Mouse (Mus musculus): ENCODE results near the gene Rnaset2b. TPM values are rescaled to one million over a fixed set of nuclear protein-coding genes. Genes with fewer than 3 reads are reported as not detected.
"Not testable (repeated sequence)": the region's sequence is repeated elsewhere in the genome, so short reads cannot be mapped to it uniquely, and the experiment has no call there.

Gene Rnaset2b
- total RNA-seq, 1 experiment, result 49.0 TPM

GRCm38 (mm10) chr17:6960349-6960748 lies 10.1 kb upstream of the Rnaset2b start:
- H3K9me3 ChIP-seq (ENCODE audit: control insufficient read depth, insufficient read depth, low read depth, low read length); DNase-seq (ENCODE audit: low read depth, low spot score); H3K27ac ChIP-seq (ENCODE audit: insufficient read depth, low read depth, low read length, poor library complexity, severe bottlenecking); H3K4me3 ChIP-seq (ENCODE audit: insufficient read depth in 1 of 2, low read depth in 1 of 2, low read length in 2 of 2, poor library complexity in 1 of 2, severe bottlenecking in 1 of 2); H3K36me3 ChIP-seq (ENCODE audit: control insufficient read depth, insufficient read depth, low read length, poor library complexity, severe bottlenecking); H3K9ac ChIP-seq (ENCODE audit: insufficient read depth, low read depth, low read length, poor library complexity, severe bottlenecking); H3K4me1 ChIP-seq (ENCODE audit: control insufficient read depth in 2 of 2, insufficient read depth in 2 of 2, low read length in 2 of 2, poor library complexity in 1 of 2): not testable (repeated sequence)
- in situ Hi-C loops (cut with MboI; ENCODE audit: low sequenced_read_pairs in 2 of 2, unreplicated experiment in 2 of 2), result loop anchor here in 1 of 2 experiments (25.0 kb wide), 1 partner anchor 977 kb away; the partner anchor contains the start of genes Rsph3a and Tagap

- H3K9ac ChIP-seq (ENCODE audit: insufficient read depth, low read depth, low read length, poor library complexity, severe bottlenecking); H3K27ac ChIP-seq (ENCODE audit: insufficient read depth, low read depth, low read length, poor library complexity, severe bottlenecking); H3K36me3 ChIP-seq (ENCODE audit: control insufficient read depth, insufficient read depth, low read length, poor library complexity, severe bottlenecking); H3K4me1 ChIP-seq (ENCODE audit: control insufficient read depth in 2 of 2, insufficient read depth in 2 of 2, low read length in 2 of 2, poor library complexity in 1 of 2); DNase-seq (ENCODE audit: low read depth, low spot score); H3K9me3 ChIP-seq (ENCODE audit: control insufficient read depth, insufficient read depth, low read depth, low read length): not testable (repeated sequence)
- H3K4me3 ChIP-seq (ENCODE audit: insufficient read depth in 1 of 2, low read depth in 1 of 2, low read length in 2 of 2, poor library complexity in 1 of 2, severe bottlenecking in 1 of 2), result peak within 1 kb of the TSS; percentile 39 to 65
- in situ Hi-C loops (cut with MboI; ENCODE audit: low sequenced_read_pairs in 2 of 2, unreplicated experiment in 2 of 2), result loop anchor here in 1 of 2 experiments (25.0 kb wide), 1 partner anchor 977 kb away; the partner anchor contains the start of genes Rsph3a and Tagap
These were observed 9.7 kb upstream of the Rnaset2b start, which contains the start of gene Tagap1 for GRCm38 (mm10) chr17:6960776-6961175. Tagap1 (minus strand) TSS chr17:6961156.

GRCm38 (mm10) chr17:6961181-6962000 lies 9.0 kb upstream of the Rnaset2b start:
- not testable (repeated sequence) for H3K9ac ChIP-seq (ENCODE audit: insufficient read depth, low read depth, low read length, poor library complexity, severe bottlenecking); H3K9me3 ChIP-seq (ENCODE audit: control insufficient read depth, insufficient read depth, low read depth, low read length); DNase-seq (ENCODE audit: low read depth, low spot score); H3K4me1 ChIP-seq (ENCODE audit: control insufficient read depth in 2 of 2, insufficient read depth in 2 of 2, low read length in 2 of 2, poor library complexity in 1 of 2); H3K36me3 ChIP-seq (ENCODE audit: control insufficient read depth, insufficient read depth, low read length, poor library complexity, severe bottlenecking); H3K27ac ChIP-seq (ENCODE audit: insufficient read depth, low read depth, low read length, poor library complexity, severe bottlenecking)
- H3K4me3 ChIP-seq (ENCODE audit: insufficient read depth in 1 of 2, low read depth in 1 of 2, low read length in 2 of 2, poor library complexity in 1 of 2, severe bottlenecking in 1 of 2), result peak overlapping the region; percentile 39 to 65; a peak in 3 of 4 replicates
- in situ Hi-C loops (cut with MboI; ENCODE audit: low sequenced_read_pairs in 2 of 2, unreplicated experiment in 2 of 2), result loop anchor here in 1 of 2 experiments (25.0 kb wide), 1 partner anchor 976 kb away; the partner anchor contains the start of genes Rsph3a and Tagap

- H3K27ac ChIP-seq (ENCODE audit: insufficient read depth, low read depth, low read length, poor library complexity, severe bottlenecking); H3K36me3 ChIP-seq (ENCODE audit: control insufficient read depth, insufficient read depth, low read length, poor library complexity, severe bottlenecking); H3K4me1 ChIP-seq (ENCODE audit: control insufficient read depth in 2 of 2, insufficient read depth in 2 of 2, low read length in 2 of 2, poor library complexity in 1 of 2); DNase-seq (ENCODE audit: low read depth, low spot score); H3K9ac ChIP-seq (ENCODE audit: insufficient read depth, low read depth, low read length, poor library complexity, severe bottlenecking); H3K9me3 ChIP-seq (ENCODE audit: control insufficient read depth, insufficient read depth, low read depth, low read length); H3K4me3 ChIP-seq (ENCODE audit: insufficient read depth in 1 of 2, low read depth in 1 of 2, low read length in 2 of 2, poor library complexity in 1 of 2, severe bottlenecking in 1 of 2): not testable (repeated sequence)
- in situ Hi-C loops (cut with MboI; ENCODE audit: low sequenced_read_pairs in 2 of 2, unreplicated experiment in 2 of 2), result loop anchor here in 1 of 2 experiments (25.0 kb wide), 1 partner anchor 975 kb away; the partner anchor contains the start of genes Rsph3a and Tagap
These were observed 8.1 kb upstream of the Rnaset2b start for GRCm38 (mm10) chr17:6962339-6962738.

GRCm38 (mm10) chr17:6962936-6963335 lies 7.5 kb upstream of the Rnaset2b start:
- H3K4me1 ChIP-seq (ENCODE audit: control insufficient read depth in 2 of 2, insufficient read depth in 2 of 2, low read length in 2 of 2, poor library complexity in 1 of 2), result not testable (repeated sequence)

GRCm38 (mm10) chr17:6965364-6965763 lies 5.1 kb upstream of the Rnaset2b start:
- peak; percentile 33 for DNase-seq (ENCODE audit: low read depth, low spot score)
- H3K36me3 ChIP-seq (ENCODE audit: control insufficient read depth, insufficient read depth, low read length, poor library complexity, severe bottlenecking); H3K4me1 ChIP-seq (ENCODE audit: control insufficient read depth in 2 of 2, insufficient read depth in 2 of 2, low read length in 2 of 2, poor library complexity in 1 of 2); H3K9me3 ChIP-seq (ENCODE audit: control insufficient read depth, insufficient read depth, low read depth, low read length); H3K27ac ChIP-seq (ENCODE audit: insufficient read depth, low read depth, low read length, poor library complexity, severe bottlenecking); H3K9ac ChIP-seq (ENCODE audit: insufficient read depth, low read depth, low read length, poor library complexity, severe bottlenecking); H3K4me3 ChIP-seq (ENCODE audit: insufficient read depth in 1 of 2, low read depth in 1 of 2, low read length in 2 of 2, poor library complexity in 1 of 2, severe bottlenecking in 1 of 2): not testable (repeated sequence)
- in situ Hi-C loops (cut with MboI; ENCODE audit: low sequenced_read_pairs in 2 of 2, unreplicated experiment in 2 of 2), result loop anchor here in 1 of 2 experiments (25.0 kb wide), 1 partner anchor 972 kb away; the partner anchor contains the start of genes Rsph3a and Tagap

More at GRCm38 (mm10) chr17:6962936-6963335, 7.5 kb upstream of the Rnaset2b start:
- not testable (repeated sequence) for H3K27ac ChIP-seq (ENCODE audit: insufficient read depth, low read depth, low read length, poor library complexity, severe bottlenecking); H3K36me3 ChIP-seq (ENCODE audit: control insufficient read depth, insufficient read depth, low read length, poor library complexity, severe bottlenecking); H3K9ac ChIP-seq (ENCODE audit: insufficient read depth, low read depth, low read length, poor library complexity, severe bottlenecking); H3K9me3 ChIP-seq (ENCODE audit: control insufficient read depth, insufficient read depth, low read depth, low read length); DNase-seq (ENCODE audit: low read depth, low spot score); H3K4me3 ChIP-seq (ENCODE audit: insufficient read depth in 1 of 2, low read depth in 1 of 2, low read length in 2 of 2, poor library complexity in 1 of 2, severe bottlenecking in 1 of 2)
- in situ Hi-C loops (cut with MboI; ENCODE audit: low sequenced_read_pairs in 2 of 2, unreplicated experiment in 2 of 2), result loop anchor here in 1 of 2 experiments (25.0 kb wide), 1 partner anchor 974 kb away; the partner anchor contains the start of genes Rsph3a and Tagap

- DNase-seq (ENCODE audit: low read depth, low spot score); H3K36me3 ChIP-seq (ENCODE audit: control insufficient read depth, insufficient read depth, low read length, poor library complexity, severe bottlenecking); H3K4me3 ChIP-seq (ENCODE audit: insufficient read depth in 1 of 2, low read depth in 1 of 2, low read length in 2 of 2, poor library complexity in 1 of 2, severe bottlenecking in 1 of 2); H3K27ac ChIP-seq (ENCODE audit: insufficient read depth, low read depth, low read length, poor library complexity, severe bottlenecking); H3K9ac ChIP-seq (ENCODE audit: insufficient read depth, low read depth, low read length, poor library complexity, severe bottlenecking); H3K4me1 ChIP-seq (ENCODE audit: control insufficient read depth in 2 of 2, insufficient read depth in 2 of 2, low read length in 2 of 2, poor library complexity in 1 of 2); H3K9me3 ChIP-seq (ENCODE audit: control insufficient read depth, insufficient read depth, low read depth, low read length): not testable (repeated sequence)
- in situ Hi-C loops (cut with MboI; ENCODE audit: low sequenced_read_pairs in 2 of 2, unreplicated experiment in 2 of 2), result loop anchor here in 1 of 2 experiments (25.0 kb wide), 1 partner anchor 970 kb away; the partner anchor contains the start of genes Rsph3a and Tagap
These were observed 2.8 kb upstream of the Rnaset2b start for GRCm38 (mm10) chr17:6967673-6968072.

GRCm38 (mm10) chr17:6971238-6971637 lies 804 bp downstream of the Rnaset2b start:
- H3K9ac ChIP-seq (ENCODE audit: insufficient read depth, low read depth, low read length, poor library complexity, severe bottlenecking); H3K27ac ChIP-seq (ENCODE audit: insufficient read depth, low read depth, low read length, poor library complexity, severe bottlenecking): not testable (repeated sequence)

More at GRCm38 (mm10) chr17:6971238-6971637, 804 bp downstream of the Rnaset2b start:
- DNase-seq (ENCODE audit: low read depth, low spot score); H3K4me3 ChIP-seq (ENCODE audit: insufficient read depth in 1 of 2, low read depth in 1 of 2, low read length in 2 of 2, poor library complexity in 1 of 2, severe bottlenecking in 1 of 2); H3K36me3 ChIP-seq (ENCODE audit: control insufficient read depth, insufficient read depth, low read length, poor library complexity, severe bottlenecking); H3K4me1 ChIP-seq (ENCODE audit: control insufficient read depth in 2 of 2, insufficient read depth in 2 of 2, low read length in 2 of 2, poor library complexity in 1 of 2); H3K9me3 ChIP-seq (ENCODE audit: control insufficient read depth, insufficient read depth, low read depth, low read length): not testable (repeated sequence)
- in situ Hi-C loops (cut with MboI; ENCODE audit: low sequenced_read_pairs in 2 of 2, unreplicated experiment in 2 of 2), result loop anchor here in 1 of 2 experiments (25.0 kb wide), 1 partner anchor 966 kb away; the partner anchor contains the start of genes Rsph3a and Tagap

All from ES-E14 (cell line).